ENCODE assay signal across 8 mouse cellular contexts in the genomic region with DNA sequence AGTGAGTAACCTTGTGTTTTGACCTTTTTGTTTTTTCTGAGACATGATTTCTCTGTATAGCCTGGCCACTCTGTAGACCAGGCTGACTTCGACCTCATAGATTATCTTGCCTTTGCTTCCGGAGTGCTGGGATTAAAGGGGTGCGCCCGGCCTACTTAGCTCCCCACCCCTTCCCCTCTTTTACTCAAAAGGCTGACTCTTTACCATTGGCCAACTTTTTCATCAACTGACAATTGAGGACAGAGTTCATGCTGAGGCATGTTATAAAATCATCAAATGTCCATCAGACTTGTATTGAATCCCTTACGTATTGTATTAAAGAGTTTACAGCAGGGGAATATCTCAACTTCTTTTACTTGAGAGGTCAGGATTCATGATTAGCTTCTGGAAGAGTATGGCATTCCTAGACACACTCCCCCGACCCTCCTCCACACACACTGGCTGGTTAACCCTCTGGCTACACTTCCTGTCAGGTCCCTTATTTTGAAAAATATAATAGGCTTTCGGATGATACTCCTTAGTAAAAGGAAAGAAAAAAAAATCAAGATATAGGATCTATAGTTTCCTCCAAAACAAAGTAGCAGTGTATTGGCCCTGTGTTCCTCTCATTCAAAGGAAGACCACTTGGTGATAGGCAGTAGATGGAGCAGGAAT.
DNase-seq lines count a peak whose midpoint lies in the region; ATAC-seq and TF ChIP-seq lines count a peak whose summit lies in the region.

No protein-coding gene starts in this region.

- no peak for TF ChIP-seq CTCF in heart, postnatal 0 days (IDR thresholded peaks at IDR 0.05; ENCODE audit: low read depth)
- TF ChIP-seq CTCF in G1E (IDR thresholded peaks at IDR 0.05; ENCODE audit: low read depth, low read length): no peak
- no peak for TF ChIP-seq CTCF in forebrain, postnatal 0 days (IDR thresholded peaks at IDR 0.05; ENCODE audit: low read depth)

- H3K4me3 ChIP-seq in heart, postnatal 0 days (ENCODE audit: low read depth, low read length): peak overlapping the region; percentile 88
- H3K4me3 ChIP-seq in G1E (ENCODE audit: low read depth, low read length) (peak overlapping the region; percentile 100), macrophage (ENCODE audit: inconsistent target) (peak overlapping the region; percentile 48)
- H3K4me3 ChIP-seq in forebrain, postnatal 0 days (ENCODE audit: low read depth, low read length): peak overlapping the region; percentile 82

- peak overlapping the region; percentile 98 for H3K27ac ChIP-seq in heart, postnatal 0 days (ENCODE audit: low read depth)
- peak overlapping the region; percentile 85 for H3K27ac ChIP-seq in forebrain, postnatal 0 days (ENCODE audit: low read depth, low read length)
- H3K27ac ChIP-seq in macrophage: peak overlapping the region; percentile 56

- peaks cover 17% of the 10 kb centered on the region for H3K36me3 ChIP-seq in heart, postnatal 0 days (replicated peaks; ENCODE audit: control insufficient read depth, insufficient read depth, low read length)
- peaks cover 38% of the 10 kb centered on the region for H3K36me3 ChIP-seq in G1E (replicated peaks)
- peaks cover 15% of the 10 kb centered on the region for H3K36me3 ChIP-seq in forebrain, postnatal 0 days (ENCODE audit: insufficient read depth)
- peaks cover 18% of the 10 kb centered on the region; the same call in 1 of the 2 replicates for H3K36me3 ChIP-seq in macrophage (ENCODE audit: inconsistent target)

- H3K9me3 ChIP-seq in heart, postnatal 0 days (replicated peaks; ENCODE audit: control insufficient read depth, low read length): no peaks in the 10 kb centered on the region
- H3K9me3 ChIP-seq in G1E (replicated peaks): no peaks in the 10 kb centered on the region
- H3K9me3 ChIP-seq in forebrain, postnatal 0 days (ENCODE audit: low read length): no peaks in the 10 kb centered on the region

- peak overlapping the region; percentile 95 for H3K9ac ChIP-seq in heart, postnatal 0 days (replicated peaks; ENCODE audit: low read depth, low read length)
- H3K9ac ChIP-seq in forebrain, postnatal 0 days: peak overlapping the region; percentile 74

- TF ChIP-seq EP300 in heart, postnatal 0 days (IDR thresholded peaks at IDR 0.05; ENCODE audit: low read depth): no peak

- 24% methylated on average over 7 of the region's 7 CpGs for WGBS in heart, postnatal 0 days
- WGBS in forebrain, postnatal 0 days: 32% methylated on average over 7 of the region's 7 CpGs
- 42% methylated on average over 7 of the region's 7 CpGs for WGBS in macrophage (ENCODE audit: missing documents)

- no peak for DNase-seq in heart, postnatal 0 days (ENCODE audit: low spot score)
- no peak for DNase-seq in heart, postnatal 25 days (ENCODE audit: low spot score)
- no peak for DNase-seq in G1E (ENCODE audit: low spot score)
- DNase-seq in forebrain, postnatal 0 days: no peak
- DNase-seq in layer of hippocampus, adult 9-10 months (ENCODE audit: low spot score): no peak
- DNase-seq in left cerebral cortex, postnatal 4 days: no peak
- DNase-seq in ovary, postnatal 14 days (ENCODE audit: low spot score): no peak

- no peak for ATAC-seq in heart, postnatal 0 days (ENCODE audit: insufficient read depth, low read depth)
- peak; percentile 31; the same call in 1 of the 2 replicates for ATAC-seq in G1E (ENCODE audit: extremely low read depth, insufficient number of reproducible peaks, low FRiP score, poor library complexity, severe bottlenecking)
- no peak for ATAC-seq in forebrain, postnatal 0 days

- peaks cover 31% of the 10 kb centered on the region for H3K4me1 ChIP-seq in heart, postnatal 0 days (ENCODE audit: control insufficient read depth, insufficient read depth)
- peaks cover 46% of the 10 kb centered on the region for H3K4me1 ChIP-seq in G1E (ENCODE audit: insufficient read depth, low read depth, low read length)
- H3K4me1 ChIP-seq in forebrain, postnatal 0 days (ENCODE audit: insufficient read depth): peaks cover 13% of the 10 kb centered on the region

- intact Hi-C loops in heart, postnatal 25 days (cut with DNase I): loop anchor here (5.0 kb wide), 1 partner anchor 330 kb away; the partner anchor contains the start of genes Ganc and Tmem87a
- intact Hi-C loops in left cerebral cortex, postnatal 4 days (cut with DNase I): no loop called here

- H3K4me2 ChIP-seq in heart, postnatal 0 days (ENCODE audit: low read depth, low read length): peak overlapping the region; percentile 91
- peak overlapping the region; percentile 94 for H3K4me2 ChIP-seq in forebrain, postnatal 0 days (ENCODE audit: low read depth)

- H3K27me3 ChIP-seq in heart, postnatal 0 days (ENCODE audit: control insufficient read depth, insufficient read depth, low read length): no peaks in the 10 kb centered on the region
- no peaks in the 10 kb centered on the region for H3K27me3 ChIP-seq in G1E (ENCODE audit: insufficient read depth, low read length)
- H3K27me3 ChIP-seq in forebrain, postnatal 0 days (ENCODE audit: insufficient read depth, low read length): no peaks in the 10 kb centered on the region

- peaks cover 5% of the 10 kb centered on the region; the same call in 1 of the 2 replicates for H3K79me2 ChIP-seq in macrophage (ENCODE audit: inconsistent target)

Comparison
In these comparisons a context has a peak if more than half of its experiments do, and no peak if none do; other contexts are left out.
1. H3K4me3 ChIP-seq: peak in every context shown above with its lines; median percentile 100 in G1E; 88 in heart, postnatal 0 days; 82 in forebrain, postnatal 0 days; 48 in macrophage.